Mouse (Mus musculus): ENCODE measurements at regions not wholly inside any gene's neighbourhood (a gene's known extent, or its start where the extent isn't known, plus 50 kb on each side); places are given as distances from the start of the nearest gene placed in this dataset.

DNA sequence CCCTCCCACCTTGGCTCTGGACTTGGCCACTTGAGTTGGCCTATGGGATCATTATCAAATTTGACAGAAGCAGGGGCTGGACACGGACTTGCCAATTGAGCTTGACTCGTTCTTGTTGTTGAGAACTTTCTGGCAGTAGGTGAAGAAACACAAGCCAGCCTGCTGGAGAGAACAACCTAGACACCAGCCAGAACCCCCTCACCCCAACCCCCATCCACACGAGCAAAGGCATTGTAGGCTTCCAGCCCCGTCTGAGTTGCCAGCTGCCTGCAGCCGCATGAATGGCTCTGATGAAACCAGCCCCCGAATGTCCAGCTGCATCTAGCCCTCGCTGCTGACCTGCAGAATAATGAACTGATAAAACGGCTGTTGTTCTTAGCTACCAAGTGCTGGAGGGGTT is 98.7 kb upstream of the Magi3 start:
- WGBS: 24% methylated on average over 8 of the region's 8 CpGs
- Histone ChIP-seq H3K4me1 (replicated peaks) (peaks cover 9% of the 10 kb centered on the region; the same call in 1 of the 2 replicates), H3K4me3 (replicated peaks) (no peak overlapping the region), H3K36me3 (no peaks in the 10 kb centered on the region), H3K9ac (no peak overlapping the region), H3K4me2 (replicated peaks) (no peak overlapping the region), H3K27ac (no peak overlapping the region), H3K27me3 (replicated peaks) (no peaks in the 10 kb centered on the region), H3K9me3 (no peaks in the 10 kb centered on the region)
- no peak; the same call in 1 of the 2 replicates for ATAC-seq

DNA sequence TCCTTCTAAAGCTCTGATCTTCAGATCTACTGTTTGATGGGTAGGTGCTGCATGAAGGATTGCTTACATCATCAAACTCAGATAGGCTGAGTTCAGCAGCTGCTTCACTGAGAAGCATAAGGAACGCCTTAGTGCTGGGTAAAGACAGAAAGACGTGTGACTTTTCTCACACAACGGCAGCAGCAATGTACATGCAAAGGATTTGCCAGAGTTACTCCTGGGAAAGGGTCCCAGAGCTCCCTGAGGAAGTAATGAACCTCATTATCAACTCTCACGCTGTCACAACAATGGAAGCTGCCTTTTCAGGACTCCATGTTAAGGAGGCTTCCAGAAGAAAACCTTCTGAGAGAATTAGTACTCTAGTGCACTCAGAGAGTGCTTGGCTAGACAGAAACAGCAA is 97.4 kb upstream of the Magi3 start:
- WGBS: 80% methylated on average over 4 of the region's 4 CpGs
- Histone ChIP-seq H3K4me1 (replicated peaks) (peaks cover 9% of the 10 kb centered on the region; the same call in 1 of the 2 replicates), H3K4me2 (replicated peaks) (no peak overlapping the region), H3K27ac (no peak overlapping the region), H3K27me3 (replicated peaks) (no peaks in the 10 kb centered on the region), H3K4me3 (replicated peaks) (no peak overlapping the region), H3K9me3 (no peaks in the 10 kb centered on the region), H3K9ac (no peak overlapping the region), H3K36me3 (no peaks in the 10 kb centered on the region)
- ATAC-seq: no peak

DNA sequence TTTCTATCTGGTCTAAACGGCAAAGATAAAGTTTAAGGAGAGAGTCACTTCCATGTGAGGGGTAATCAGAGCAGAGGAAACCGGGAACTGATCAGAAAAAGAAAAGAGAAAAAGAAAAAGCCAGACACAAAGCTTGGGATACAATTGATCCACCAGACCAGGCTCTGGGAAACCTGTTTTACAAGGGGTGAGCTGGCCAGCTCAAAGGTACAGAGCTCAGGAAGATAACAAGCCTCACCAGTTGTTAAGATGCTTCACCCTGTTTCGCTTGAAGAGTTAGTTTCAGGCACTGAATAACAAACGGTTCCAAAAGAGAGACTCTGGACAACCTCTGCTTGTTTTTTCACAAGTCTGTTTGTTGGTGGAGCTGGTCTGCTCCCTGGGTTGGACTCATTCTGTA is 92.9 kb upstream of the Magi3 start:
- Histone ChIP-seq H3K9me3 (no peaks in the 10 kb centered on the region), H3K36me3 (no peaks in the 10 kb centered on the region), H3K27ac (no peak overlapping the region), H3K9ac (no peak overlapping the region), H3K27me3 (replicated peaks) (no peaks in the 10 kb centered on the region), H3K4me2 (replicated peaks) (no peak overlapping the region), H3K4me3 (replicated peaks) (no peak overlapping the region), H3K4me1 (replicated peaks) (no peaks in the 10 kb centered on the region)
- ATAC-seq: peak; percentile 80
- WGBS: 40% methylated on average over 4 of the region's 4 CpGs

DNA sequence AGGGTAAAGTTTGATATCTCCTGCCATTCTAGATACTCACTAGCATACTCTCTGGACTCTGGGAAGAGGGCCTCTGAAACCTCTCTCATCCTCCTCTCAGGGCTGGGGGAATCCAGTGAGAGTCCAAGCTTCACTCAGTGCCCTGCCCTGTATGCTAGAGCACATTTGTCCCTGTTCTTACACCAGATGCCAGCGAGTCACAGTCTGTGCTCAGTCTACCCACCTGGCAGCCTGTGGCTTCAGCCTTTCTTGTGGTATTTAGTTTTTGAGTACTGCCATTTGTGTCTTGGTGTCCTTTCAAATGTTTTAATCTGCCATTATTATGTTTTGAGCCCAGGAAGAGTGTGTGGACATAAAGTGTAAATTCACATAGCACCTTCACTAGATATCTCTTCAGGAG is 86.8 kb upstream of the Magi3 start:
- Histone ChIP-seq H3K9ac (no peak overlapping the region), H3K9me3 (no peaks in the 10 kb centered on the region), H3K4me2 (replicated peaks) (no peak overlapping the region), H3K4me1 (replicated peaks) (peaks cover 6% of the 10 kb centered on the region; the same call in 1 of the 2 replicates), H3K36me3 (no peaks in the 10 kb centered on the region), H3K4me3 (replicated peaks) (no peak overlapping the region), H3K27me3 (replicated peaks) (no peaks in the 10 kb centered on the region), H3K27ac (no peak overlapping the region)
- no peak for ATAC-seq
- 90% methylated on average over 1 of the region's 1 CpGs for WGBS

DNA sequence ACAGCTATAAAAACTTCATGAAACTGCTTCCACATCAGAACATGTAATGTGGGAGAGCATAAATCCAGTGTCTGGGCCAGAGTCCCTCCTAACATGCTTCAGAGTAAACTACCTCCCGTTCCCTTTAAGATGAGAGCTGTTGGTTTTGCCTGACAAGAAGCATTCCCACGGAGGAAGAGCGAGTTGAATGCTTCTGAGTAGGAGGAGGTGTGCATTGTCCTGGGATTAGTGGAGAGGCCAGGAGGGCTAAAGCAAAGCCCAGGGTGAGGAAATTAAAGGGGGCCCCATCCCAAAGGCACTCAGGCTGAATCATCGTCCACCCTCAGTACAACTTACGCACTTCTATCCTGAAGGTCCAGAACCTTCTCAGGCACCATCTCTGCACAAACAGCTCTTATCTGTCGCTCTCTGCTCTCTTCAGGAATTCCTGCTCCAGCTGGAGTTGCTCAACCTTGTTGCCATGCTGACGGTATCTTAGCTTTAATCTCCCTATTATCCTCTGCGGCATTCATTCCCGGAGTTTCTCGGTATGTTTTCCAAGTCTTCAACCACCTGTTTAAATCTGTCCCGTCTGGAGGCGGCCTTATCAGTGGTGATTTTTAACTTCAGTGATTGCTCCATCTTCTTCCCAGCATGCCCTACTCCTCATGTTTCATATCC is 85.9 kb upstream of the Magi3 start:
- 12% methylated on average over 12 of the region's 12 CpGs for WGBS

DNA sequence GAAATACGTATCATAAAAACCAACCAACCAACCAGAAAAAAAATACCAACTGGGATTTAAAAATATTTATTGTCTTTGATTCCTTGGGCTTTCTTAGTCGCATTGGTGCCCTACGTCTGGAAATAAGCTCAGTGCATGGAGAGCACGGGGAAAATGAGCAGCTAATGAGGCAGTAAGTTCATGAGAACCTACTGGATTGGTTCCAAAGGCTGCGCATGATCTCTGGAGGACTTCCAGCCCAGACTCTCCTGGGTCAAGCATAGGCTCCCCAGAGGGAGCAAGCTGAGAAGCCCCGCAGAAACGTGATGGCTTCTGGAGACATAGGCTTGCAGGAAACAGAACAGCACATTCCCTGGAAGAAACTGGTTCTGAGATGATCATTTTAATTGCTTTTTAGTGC is 83.4 kb upstream of the Magi3 start:
- no peak overlapping the region for H3K27ac ChIP-seq
- ATAC-seq: no peak
- no peak overlapping the region for H3K9ac ChIP-seq
- H3K36me3 ChIP-seq: no peaks in the 10 kb centered on the region
- H3K4me1 ChIP-seq (replicated peaks): peaks cover 6% of the 10 kb centered on the region; the same call in 1 of the 2 replicates
- no peaks in the 10 kb centered on the region for H3K9me3 ChIP-seq
- no peak overlapping the region for H3K4me2 ChIP-seq (replicated peaks)
- H3K4me3 ChIP-seq (replicated peaks): no peak overlapping the region
- 70% methylated on average over 7 of the region's 7 CpGs for WGBS
- H3K27me3 ChIP-seq (replicated peaks): no peaks in the 10 kb centered on the region

More for the DNA sequence above, 85.9 kb upstream of the Magi3 start:
- Histone ChIP-seq H3K4me2 (replicated peaks) (peak overlapping the region; percentile 18), H3K27me3 (replicated peaks) (no peaks in the 10 kb centered on the region), H3K9ac (no peak overlapping the region), H3K4me1 (replicated peaks) (peaks cover 6% of the 10 kb centered on the region; the same call in 1 of the 2 replicates), H3K9me3 (no peaks in the 10 kb centered on the region), H3K27ac (no peak overlapping the region), H3K36me3 (no peaks in the 10 kb centered on the region), H3K4me3 (replicated peaks) (no peak overlapping the region)
- ATAC-seq: peak; percentile 89

DNA sequence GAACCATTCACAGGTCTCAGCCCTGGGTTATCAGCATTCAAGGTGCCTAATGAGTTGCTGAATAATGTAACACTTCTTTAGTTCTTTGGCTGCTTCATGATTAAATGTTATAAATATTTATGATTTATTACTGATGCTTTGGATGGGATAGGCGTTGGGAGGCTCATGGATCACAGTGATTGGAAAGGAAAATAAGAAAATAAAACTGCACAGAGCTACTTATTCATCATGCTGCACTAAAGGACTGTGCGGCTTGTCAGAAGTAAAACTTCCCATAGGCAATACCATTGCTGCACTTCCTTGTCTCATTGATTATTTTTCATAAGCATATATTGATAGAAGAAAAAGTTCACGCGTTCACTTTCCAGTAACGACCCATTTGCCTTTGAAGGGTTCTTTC is 80.0 kb upstream of the Magi3 start:
- Histone ChIP-seq H3K4me2 (replicated peaks) (no peak overlapping the region), H3K27me3 (replicated peaks) (no peaks in the 10 kb centered on the region), H3K4me1 (replicated peaks) (0 out of 2 replicates have a peak, but pooled peaks cover 2% of the 10 kb centered on the region), H3K27ac (no peak overlapping the region), H3K36me3 (no peaks in the 10 kb centered on the region), H3K4me3 (replicated peaks) (no peak overlapping the region), H3K9me3 (no peaks in the 10 kb centered on the region), H3K9ac (no peak overlapping the region)
- 87% methylated on average over 5 of the region's 5 CpGs for WGBS
- no peak for ATAC-seq

DNA sequence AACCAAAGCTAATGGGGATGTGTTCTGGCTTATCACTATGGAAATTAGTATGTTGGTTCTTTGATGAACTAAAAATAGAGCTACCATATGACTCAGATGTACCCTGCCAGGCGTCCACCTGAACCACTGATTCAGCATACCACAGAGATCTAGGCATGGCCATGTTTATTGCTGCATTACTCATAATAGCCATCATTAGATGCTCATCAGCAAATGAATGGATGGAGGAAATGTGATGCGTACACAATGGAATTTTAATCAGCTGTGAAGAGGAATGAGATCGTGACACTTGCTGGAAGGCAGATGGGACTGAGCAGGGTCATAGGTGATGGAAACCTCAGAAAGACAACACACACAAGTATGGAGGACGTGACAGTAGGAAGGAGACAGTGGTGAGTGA is 78.7 kb upstream of the Magi3 start:
- Histone ChIP-seq H3K4me1 (replicated peaks) (0 out of 2 replicates have a peak, but pooled peaks cover 2% of the 10 kb centered on the region), H3K36me3 (no peaks in the 10 kb centered on the region), H3K4me3 (replicated peaks) (no peak overlapping the region), H3K4me2 (replicated peaks) (no peak overlapping the region), H3K9me3 (no peaks in the 10 kb centered on the region), H3K9ac (no peak overlapping the region), H3K27ac (no peak overlapping the region), H3K27me3 (replicated peaks) (no peaks in the 10 kb centered on the region)
- WGBS: 65% methylated on average over 4 of the region's 4 CpGs
- 0 out of 2 replicates have a peak, but pooled peaks have one; percentile 25 for ATAC-seq

DNA sequence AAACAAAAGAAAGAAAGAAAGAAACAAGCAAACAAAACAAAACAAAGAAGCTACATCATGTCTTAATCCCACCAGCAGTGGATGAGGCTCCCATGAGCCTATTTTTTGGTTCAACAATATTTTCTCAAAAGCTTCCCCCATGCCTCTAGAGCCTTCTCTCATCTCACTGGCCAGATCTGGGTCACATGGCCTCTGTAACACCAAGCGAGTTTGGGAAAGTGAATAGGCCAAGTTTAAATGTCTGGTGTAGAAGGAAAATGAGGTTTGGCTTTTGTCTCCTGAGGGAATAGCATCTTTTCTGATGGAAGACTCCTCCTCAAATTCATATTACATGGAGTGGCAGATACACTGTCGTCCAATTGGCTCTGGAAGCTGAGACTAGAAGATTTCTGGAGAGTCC is 78.2 kb upstream of the Magi3 start:
- Histone ChIP-seq H3K9me3 (no peaks in the 10 kb centered on the region), H3K4me3 (replicated peaks) (no peak overlapping the region), H3K9ac (no peak overlapping the region), H3K4me2 (replicated peaks) (no peak overlapping the region), H3K36me3 (no peaks in the 10 kb centered on the region), H3K27ac (no peak overlapping the region), H3K4me1 (replicated peaks) (0 out of 2 replicates have a peak, but pooled peaks cover 2% of the 10 kb centered on the region), H3K27me3 (replicated peaks) (no peaks in the 10 kb centered on the region)
- WGBS: 78% methylated on average over 2 of the region's 2 CpGs
- no peak for ATAC-seq

DNA sequence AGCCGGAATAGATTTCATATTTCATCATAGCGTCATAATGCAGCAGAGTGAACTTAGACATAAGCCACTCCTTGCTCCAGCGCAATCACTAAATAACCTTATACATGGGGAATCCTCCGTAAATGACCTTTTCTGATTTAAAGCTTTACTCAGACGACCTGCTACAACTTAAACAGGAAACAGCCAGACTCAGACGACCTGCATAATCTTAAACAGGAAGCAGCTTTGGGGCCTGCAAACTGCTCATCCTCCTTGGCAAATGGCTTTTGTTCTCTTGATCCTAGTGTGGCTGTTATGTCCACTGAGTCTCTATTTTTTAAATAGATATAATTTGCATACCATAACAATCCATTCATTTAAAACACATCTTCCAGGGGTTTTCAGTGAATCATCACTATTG is 76.9 kb upstream of the Magi3 start:
- 37% methylated on average over 6 of the region's 6 CpGs for WGBS
- H3K36me3 ChIP-seq: no peaks in the 10 kb centered on the region
- H3K4me3 ChIP-seq (replicated peaks): no peak overlapping the region
- H3K9ac ChIP-seq: no peak overlapping the region
- ATAC-seq: no peak
- H3K4me2 ChIP-seq (replicated peaks): no peak overlapping the region
- no peak overlapping the region for H3K27ac ChIP-seq
- no peaks in the 10 kb centered on the region for H3K9me3 ChIP-seq
- 0 out of 2 replicates have a peak, but pooled peaks cover 2% of the 10 kb centered on the region for H3K4me1 ChIP-seq (replicated peaks)
- H3K27me3 ChIP-seq (replicated peaks): no peaks in the 10 kb centered on the region

DNA sequence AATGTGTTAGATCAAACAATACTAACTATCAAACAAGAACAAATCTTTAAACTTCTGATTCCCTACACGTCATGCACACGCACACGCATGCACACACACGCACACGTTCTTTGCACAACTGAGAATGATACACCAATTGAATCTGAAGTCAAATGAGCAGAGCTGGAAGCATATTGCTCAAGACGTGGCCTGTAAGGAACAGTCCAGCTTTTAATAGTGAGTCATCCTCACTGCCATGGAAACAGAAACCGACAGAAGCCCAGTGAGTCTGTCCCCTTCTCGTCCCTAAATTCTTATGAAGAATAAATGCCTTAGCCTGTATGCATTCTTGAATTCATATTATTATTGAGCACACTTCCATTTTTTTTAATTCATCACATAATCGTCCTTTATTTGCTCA is 75.7 kb upstream of the Magi3 start:
- ATAC-seq: no peak
- Histone ChIP-seq H3K9ac (no peak overlapping the region), H3K27ac (no peak overlapping the region), H3K36me3 (no peaks in the 10 kb centered on the region), H3K4me3 (replicated peaks) (no peak overlapping the region), H3K27me3 (replicated peaks) (no peaks in the 10 kb centered on the region), H3K9me3 (no peaks in the 10 kb centered on the region), H3K4me2 (replicated peaks) (no peak overlapping the region), H3K4me1 (replicated peaks) (0 out of 2 replicates have a peak, but pooled peaks cover 2% of the 10 kb centered on the region)
- 70% methylated on average over 9 of the region's 9 CpGs for WGBS

DNA sequence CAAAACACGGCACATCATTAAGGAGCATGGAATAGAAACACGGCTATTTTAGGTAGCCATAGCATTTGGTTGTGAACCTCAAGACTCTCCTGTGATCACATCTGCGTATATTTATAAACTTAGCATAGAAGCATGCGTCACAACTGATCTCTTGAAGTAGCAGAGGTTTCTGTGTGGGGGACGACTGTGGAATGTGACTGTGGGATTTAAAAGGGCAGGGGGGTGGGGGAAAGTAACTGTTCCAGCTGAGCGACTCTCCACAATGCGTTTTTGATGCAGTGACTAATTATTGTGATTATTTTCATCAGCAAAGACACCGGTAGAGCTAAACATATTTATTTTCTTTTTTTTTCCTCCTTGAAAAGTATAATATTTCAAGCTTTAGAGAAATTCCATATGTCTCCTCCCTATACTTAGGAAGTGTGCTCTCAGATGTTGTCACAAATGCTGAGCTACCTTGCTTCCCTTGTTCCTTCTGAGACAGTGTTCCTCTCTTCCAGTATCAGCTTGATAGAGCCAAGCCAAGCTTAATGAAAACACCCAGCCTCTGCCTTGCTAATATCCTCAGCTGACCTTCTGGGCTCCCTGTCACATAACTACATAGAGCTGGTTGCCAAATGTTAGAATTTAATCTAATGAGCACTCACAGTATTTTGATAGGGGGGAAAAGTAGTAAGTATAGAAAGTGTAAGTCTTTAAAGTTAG is 75.0 kb upstream of the Magi3 start:
- Histone ChIP-seq H3K27me3 (replicated peaks) (no peaks in the 10 kb centered on the region), H3K36me3 (no peaks in the 10 kb centered on the region), H3K4me1 (replicated peaks) (0 out of 2 replicates have a peak, but pooled peaks cover 2% of the 10 kb centered on the region), H3K4me3 (replicated peaks) (no peak overlapping the region), H3K9me3 (no peaks in the 10 kb centered on the region), H3K4me2 (replicated peaks) (no peak overlapping the region), H3K27ac (no peak overlapping the region), H3K9ac (no peak overlapping the region)
- 47% methylated on average over 8 of the region's 8 CpGs for WGBS
- ATAC-seq: no peak

DNA sequence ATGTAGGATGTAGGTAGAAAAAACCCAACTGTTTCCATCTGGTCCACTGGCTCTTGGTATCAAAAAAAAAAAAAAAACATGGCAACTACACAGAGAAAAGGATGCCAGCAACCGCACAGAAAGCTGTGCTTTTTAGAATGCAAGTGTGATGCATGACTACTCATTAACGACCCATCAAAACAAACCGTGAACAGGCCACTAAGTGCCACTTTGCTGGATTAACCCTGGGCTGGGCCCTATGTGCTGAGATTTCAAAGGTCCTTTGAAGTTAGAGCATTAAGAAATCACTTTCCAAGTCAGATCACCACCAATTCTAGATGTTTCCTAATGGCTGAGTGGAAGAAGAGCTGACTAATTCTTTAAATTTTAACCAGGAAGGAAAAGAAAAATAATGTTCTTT is 73.7 kb upstream of the Magi3 start:
- Histone ChIP-seq H3K27ac (no peak overlapping the region), H3K9me3 (no peaks in the 10 kb centered on the region), H3K9ac (no peak overlapping the region), H3K27me3 (replicated peaks) (no peaks in the 10 kb centered on the region), H3K4me2 (replicated peaks) (no peak overlapping the region), H3K4me1 (replicated peaks) (0 out of 2 replicates have a peak, but pooled peaks cover 2% of the 10 kb centered on the region), H3K36me3 (no peaks in the 10 kb centered on the region), H3K4me3 (replicated peaks) (no peak overlapping the region)
- ATAC-seq: no peak
- WGBS: 65% methylated on average over 3 of the region's 3 CpGs
